Mouse (Mus musculus): ENCODE data around the gene Snx8. TPM values are rescaled to one million over a fixed set of nuclear protein-coding genes. Genes with fewer than 3 reads are reported as not detected.

Gene Snx8
- polyA plus RNA-seq, 1 experiment from 2014 or later: 18.2 TPM

- no peak overlapping the region for H3K27ac ChIP-seq
- H3K4me3 ChIP-seq: no peak overlapping the region
- no peaks in the 10 kb centered on the region for H3K27me3 ChIP-seq (replicated peaks)
- H3K9me3 ChIP-seq: no peaks in the 10 kb centered on the region
- H3K36me3 ChIP-seq: peaks cover 21% of the 10 kb centered on the region
- H3K4me2 ChIP-seq (replicated peaks): no peak overlapping the region
- H3K9ac ChIP-seq: no peak overlapping the region
- 43% methylated on average over 2 of the region's 2 CpGs for WGBS
- H3K4me1 ChIP-seq: peaks cover 12% of the 10 kb centered on the region
- ATAC-seq (ENCODE audit: low FRiP score, low read depth): no peak
Observed at GRCm38 (mm10) chr5:140333631-140334030, 55.4 kb downstream of the Snx8 start.

- no peak overlapping the region for H3K9ac ChIP-seq
- no peak overlapping the region for H3K4me3 ChIP-seq
- ATAC-seq (ENCODE audit: low FRiP score, low read depth): no peak
- peaks cover 20% of the 10 kb centered on the region for H3K36me3 ChIP-seq
- H3K4me2 ChIP-seq (replicated peaks): peak overlapping the region; percentile 85; the same call in 1 of the 2 replicates
- H3K27me3 ChIP-seq (replicated peaks): no peaks in the 10 kb centered on the region
- H3K9me3 ChIP-seq: no peaks in the 10 kb centered on the region
- no peak overlapping the region for H3K27ac ChIP-seq
- peaks cover 12% of the 10 kb centered on the region for H3K4me1 ChIP-seq
- 57% methylated on average over 4 of the region's 4 CpGs for WGBS
Observed at GRCm38 (mm10) chr5:140332519-140332918, 56.5 kb downstream of the Snx8 start.

- peak; percentile 78 for ATAC-seq (ENCODE audit: low FRiP score, low read depth)
- H3K4me2 ChIP-seq (replicated peaks): peak within 1 kb of the TSS; percentile 85
- peaks cover 12% of the 10 kb centered on the region for H3K4me1 ChIP-seq
- H3K27me3 ChIP-seq (replicated peaks): no peaks in the 10 kb centered on the region
- H3K9me3 ChIP-seq: no peaks in the 10 kb centered on the region
- H3K9ac ChIP-seq: peak within 1 kb of the TSS; percentile 79
- under 1% methylated on average over 39 of the region's 39 CpGs for WGBS
- H3K4me3 ChIP-seq: peak within 1 kb of the TSS; percentile 64
- H3K27ac ChIP-seq: peak within 1 kb of the TSS; percentile 54; the same call in 1 of the 2 replicates
- peaks cover 23% of the 10 kb centered on the region for H3K36me3 ChIP-seq
Observed at GRCm38 (mm10) chr5:140331615-140332512, 57.2 kb downstream of the Snx8 start, which contains the start of gene Mrm2. Gene Mrm2 (minus strand): TSS chr5:140331898.

- Histone ChIP-seq H3K4me2 (replicated peaks) (no peak overlapping the region), H3K9ac (no peak overlapping the region), H3K9me3 (no peaks in the 10 kb centered on the region), H3K36me3 (peaks cover 21% of the 10 kb centered on the region), H3K27ac (no peak overlapping the region), H3K4me1 (peaks cover 16% of the 10 kb centered on the region), H3K27me3 (replicated peaks) (no peaks in the 10 kb centered on the region), H3K4me3 (no peak overlapping the region)
- WGBS: 90% methylated on average over 5 of the region's 5 CpGs
- no peak for ATAC-seq (ENCODE audit: low FRiP score, low read depth)
Observed at GRCm38 (mm10) chr5:140324058-140324457, 65.0 kb downstream of the Snx8 start.

- Histone ChIP-seq H3K9me3 (no peaks in the 10 kb centered on the region), H3K36me3 (peaks cover 7% of the 10 kb centered on the region; the same call in 1 of the 2 replicates), H3K4me1 (peaks cover 20% of the 10 kb centered on the region), H3K4me2 (replicated peaks) (peak overlapping the region; percentile 76), H3K4me3 (peak overlapping the region; percentile 86), H3K27me3 (replicated peaks) (no peaks in the 10 kb centered on the region), H3K9ac (peak overlapping the region; percentile 97), H3K27ac (peak overlapping the region; percentile 29; the same call in 1 of the 2 replicates)
- peak; percentile 26; the same call in 1 of the 2 replicates for ATAC-seq (ENCODE audit: low FRiP score, low read depth)
- 2% methylated on average over 17 of the region's 17 CpGs for WGBS
Observed at GRCm38 (mm10) chr5:140321756-140322575, 67.1 kb downstream of the Snx8 start.

- 0 out of 2 replicates have a peak, but pooled peaks cover 4% of the 10 kb centered on the region for H3K36me3 ChIP-seq
- under 1% methylated on average over 60 of the region's 60 CpGs for WGBS
- peaks cover 20% of the 10 kb centered on the region for H3K4me1 ChIP-seq
- H3K4me3 ChIP-seq: peak within 1 kb of the TSS; percentile 86
- no peaks in the 10 kb centered on the region for H3K27me3 ChIP-seq (replicated peaks)
- no peaks in the 10 kb centered on the region for H3K9me3 ChIP-seq
- H3K4me2 ChIP-seq (replicated peaks): peak within 1 kb of the TSS; percentile 76
- peak; percentile 89 for ATAC-seq (ENCODE audit: low FRiP score, low read depth)
- H3K9ac ChIP-seq: peak within 1 kb of the TSS; percentile 97
- peak within 1 kb of the TSS; percentile 72 for H3K27ac ChIP-seq
Observed at GRCm38 (mm10) chr5:140321042-140321755, 67.9 kb downstream of the Snx8 start, which contains the start of the genes Mad1l1 and Nudt1. Gene Mad1l1 (minus strand): TSS chr5:140321552. Gene Nudt1 (plus strand): TSS chr5:140321656.

GRCm38 (mm10) chr5:140316716-140317115 lies 72.3 kb downstream of the Snx8 start:
- H3K36me3 ChIP-seq: peaks cover 31% of the 10 kb centered on the region
- WGBS: 87% methylated on average over 3 of the region's 3 CpGs

GRCm38 (mm10) chr5:140307602-140308001 lies 81.5 kb downstream of the Snx8 start:
- ATAC-seq (ENCODE audit: low FRiP score, low read depth): no peak
- Histone ChIP-seq H3K27ac (no peak overlapping the region), H3K36me3 (peaks cover 84% of the 10 kb centered on the region), H3K9me3 (no peaks in the 10 kb centered on the region), H3K9ac (no peak overlapping the region), H3K27me3 (replicated peaks) (no peaks in the 10 kb centered on the region), H3K4me2 (replicated peaks) (no peak overlapping the region), H3K4me3 (no peak overlapping the region), H3K4me1 (no peaks in the 10 kb centered on the region)
- 92% methylated on average over 14 of the region's 14 CpGs for WGBS

More at GRCm38 (mm10) chr5:140316716-140317115, 72.3 kb downstream of the Snx8 start:
- Histone ChIP-seq H3K4me3 (no peak overlapping the region), H3K4me1 (peaks cover 20% of the 10 kb centered on the region), H3K9me3 (no peaks in the 10 kb centered on the region), H3K9ac (no peak overlapping the region), H3K27me3 (replicated peaks) (no peaks in the 10 kb centered on the region), H3K27ac (no peak overlapping the region), H3K4me2 (replicated peaks) (no peak overlapping the region)
- ATAC-seq (ENCODE audit: low FRiP score, low read depth): no peak

GRCm38 (mm10) chr5:140306016-140306415 lies 83.0 kb downstream of the Snx8 start:
- Histone ChIP-seq H3K9me3 (no peaks in the 10 kb centered on the region), H3K4me3 (no peak overlapping the region), H3K27me3 (replicated peaks) (no peaks in the 10 kb centered on the region), H3K36me3 (peaks cover 83% of the 10 kb centered on the region), H3K4me1 (no peaks in the 10 kb centered on the region), H3K27ac (no peak overlapping the region), H3K9ac (no peak overlapping the region), H3K4me2 (replicated peaks) (no peak overlapping the region)
- ATAC-seq (ENCODE audit: low FRiP score, low read depth): no peak
- WGBS: 84% methylated on average over 8 of the region's 8 CpGs

GRCm38 (mm10) chr5:140298291-140298690 lies 90.8 kb downstream of the Snx8 start:
- Histone ChIP-seq H3K4me1 (no peaks in the 10 kb centered on the region), H3K4me3 (no peak overlapping the region), H3K27me3 (replicated peaks) (no peaks in the 10 kb centered on the region), H3K36me3 (peaks cover 69% of the 10 kb centered on the region), H3K27ac (no peak overlapping the region), H3K9ac (no peak overlapping the region), H3K4me2 (replicated peaks) (no peak overlapping the region), H3K9me3 (no peaks in the 10 kb centered on the region)
- no peak for ATAC-seq (ENCODE audit: low FRiP score, low read depth)
- 88% methylated on average over 4 of the region's 4 CpGs for WGBS

GRCm38 (mm10) chr5:140292152-140292551 lies 96.9 kb downstream of the Snx8 start:
- H3K4me2 ChIP-seq (replicated peaks): no peak overlapping the region
- H3K4me1 ChIP-seq: no peaks in the 10 kb centered on the region
- no peak overlapping the region for H3K4me3 ChIP-seq
- peaks cover 41% of the 10 kb centered on the region for H3K36me3 ChIP-seq
- no peaks in the 10 kb centered on the region for H3K9me3 ChIP-seq
- no peaks in the 10 kb centered on the region for H3K27me3 ChIP-seq (replicated peaks)
- WGBS: 77% methylated on average over 1 of the region's 1 CpGs
- no peak overlapping the region for H3K9ac ChIP-seq
- H3K27ac ChIP-seq: no peak overlapping the region
- peak; percentile 33; the same call in 1 of the 2 replicates for ATAC-seq (ENCODE audit: low FRiP score, low read depth)
